Mouse (Mus musculus) urinary bladder, postnatal 0 days (tissue): ENCODE data around the gene Olfr738. TPM values are rescaled to one million over a fixed set of nuclear protein-coding genes. Genes with fewer than 3 reads are reported as not detected.

ENCODE experiments used
- polyA plus RNA-seq: library from polyadenylated mRNA; unstranded; fragments of >200 nt; fragmentation: Nextera tagmentation; extraction: Ambion mirVana; gene quantifications from 2 replicates; pipeline ENCODE4 v1.2.1, GENCODE M21; 2015

Olfr738 gene
- polyA plus RNA-seq, result not detected in 2 replicates

GRCm38 (mm10) chr14:50407268-50407667 lies at the start of gene Olfr738:
TSS of gene Olfr738 (plus strand) at chr14:50407568.

DNA sequence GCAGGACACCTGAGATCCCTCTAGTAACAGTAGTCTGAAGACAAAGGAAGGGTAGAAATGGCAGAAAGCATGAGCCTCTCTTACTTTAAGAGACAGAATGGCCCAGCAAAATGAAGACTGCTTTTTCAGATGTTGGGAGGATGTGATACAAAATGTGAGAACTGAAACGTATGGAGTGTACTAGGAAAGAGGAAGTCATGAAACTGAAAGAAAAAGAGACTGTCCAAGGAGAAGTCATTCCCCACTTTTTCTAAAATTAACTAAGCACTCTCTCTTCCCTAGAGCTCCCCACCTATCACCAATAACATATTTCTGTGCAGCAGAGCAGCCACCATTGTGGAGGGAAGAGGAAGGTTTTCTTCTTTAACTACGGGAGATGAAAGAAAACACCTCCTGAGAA lies 49.8 kb upstream of the Olfr738 start, which contains the start of gene Tlr11:
Gene Tlr11, plus strand, starts transcription at position 322 of the 400 bp plus-strand sequence.

DNA sequence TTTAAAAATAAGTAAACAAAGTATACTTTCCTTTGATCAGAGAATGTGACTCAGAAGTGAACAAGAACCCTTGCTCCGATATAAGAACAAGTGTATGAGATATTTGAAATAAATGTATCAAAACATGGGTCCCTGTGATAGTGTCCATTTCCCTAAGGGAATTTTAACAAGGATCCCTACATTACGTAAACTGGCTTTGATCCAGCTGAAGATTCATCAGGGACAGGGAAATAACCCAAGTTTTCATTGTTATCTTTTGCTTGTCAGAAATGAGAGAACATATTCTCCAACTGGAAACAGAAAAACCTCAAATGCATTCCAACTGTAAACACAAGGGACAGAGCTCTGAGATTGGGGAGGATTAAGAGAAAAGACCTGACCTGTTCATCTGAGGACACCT lies 26.5 kb upstream of the Olfr738 start, which contains the start of gene Olfr736:
Gene Olfr736, plus strand, starts transcription at position 301 of the 400 bp plus-strand sequence.

GRCm38 (mm10) chr14:50418326-50418725 lies 11.0 kb downstream of the Olfr738 start, which contains the start of gene Olfr739:
TSS of gene Olfr739 (plus strand) at chr14:50418626.

GRCm38 (mm10) chr14:50445245-50445644 lies 37.9 kb downstream of the Olfr738 start, which contains the start of gene Olfr740:
TSS of gene Olfr740 (plus strand) at chr14:50445545.

Other genes with a start within 250 kb of the Olfr738 start
- not detected in 2 replicates for gene Olfr730, start 219.4 kb upstream of the Olfr738 start, polyA plus RNA-seq
- gene Olfr731, start 165.7 kb upstream of the Olfr738 start, polyA plus RNA-seq, result not detected in 2 replicates
- gene Olfr732, start 123.4 kb upstream of the Olfr738 start, polyA plus RNA-seq, result not detected in 2 replicates
- not detected in 2 replicates for gene Olfr733, start 106.0 kb upstream of the Olfr738 start, polyA plus RNA-seq
- gene Olfr734, start 80.8 kb upstream of the Olfr738 start, polyA plus RNA-seq, result not detected in 2 replicates
- not detected in 2 replicates for gene Olfr735, start 58.7 kb upstream of the Olfr738 start, polyA plus RNA-seq
- not detected in 2 replicates for gene Tlr11, start 49.7 kb upstream of the Olfr738 start, polyA plus RNA-seq
- not detected in 2 replicates for gene Olfr736, start 26.4 kb upstream of the Olfr738 start, polyA plus RNA-seq
- gene Olfr739, start 11.1 kb downstream of the Olfr738 start, polyA plus RNA-seq, result not detected in 2 replicates
- gene Olfr740, start 38.0 kb downstream of the Olfr738 start, polyA plus RNA-seq, result not detected in 2 replicates
- gene Olfr741, start 65.2 kb downstream of the Olfr738 start, polyA plus RNA-seq, result not detected in 2 replicates
- gene Olfr742, start 96.0 kb downstream of the Olfr738 start, polyA plus RNA-seq, result not detected in 2 replicates
- gene Olfr743, start 114.3 kb downstream of the Olfr738 start, polyA plus RNA-seq, result not detected in 2 replicates
- gene Olfr744, start 207.3 kb downstream of the Olfr738 start, polyA plus RNA-seq, result not detected in 2 replicates
- gene Olfr745, start 231.8 kb downstream of the Olfr738 start, polyA plus RNA-seq, result not detected in 2 replicates
- not detected in 2 replicates for gene Olfr746, start 239.5 kb downstream of the Olfr738 start, polyA plus RNA-seq